Mouse (Mus musculus) adrenal gland, postnatal 25 days (tissue): ENCODE data around the gene Rcn1. TPM values are rescaled to one million over a fixed set of nuclear protein-coding genes. Genes with fewer than 3 reads are reported as not detected.

Experiments used
- DNase-seq: peaks from one replicate; pipeline ENCODE4 v3.0.0; 2021; ENCODE audit warnings: mixed read lengths
- long read RNA-seq: library from polyadenylated mRNA; stranded (forward); transcript quantifications from one replicate; pipeline ENCODE4 v2.0.0, GENCODE M21; 2021
- total RNA-seq: library from RNA; stranded (reverse); gene quantifications from 2 replicates; pipeline ENCODE4 v1.2.3, GENCODE M21; 2021

Gene Rcn1
- total RNA-seq: 148 and 158 TPM in 2 replicates
- long read RNA-seq, transcript Rcn1-201 (6 exons, 2,720 nt): major isoform, 127 of 130 reads
- long read RNA-seq, partial matches to known transcripts: 0 of 130 reads
- long read RNA-seq, other reads (novel, unspliced or antisense): 2 of 130 reads

- DNase-seq: peak; percentile 84
These were observed at the start of gene Rcn1 for GRCm38 (mm10) chr2:105399085-105399891. Rcn1 (minus strand) TSS chr2:105399319.

- DNase-seq: peak; percentile 30
These were observed 45.0 kb upstream of the Rcn1 start for GRCm38 (mm10) chr2:105444072-105444471.

- DNase-seq: no peak
These were observed 39.9 kb upstream of the Rcn1 start for GRCm38 (mm10) chr2:105439022-105439421.

- DNase-seq: no peak
These were observed 39.4 kb upstream of the Rcn1 start for GRCm38 (mm10) chr2:105438525-105438924.

GRCm38 (mm10) chr2:105432927-105433326 lies 33.8 kb upstream of the Rcn1 start:
- no peak for DNase-seq

GRCm38 (mm10) chr2:105430373-105430772 lies 31.3 kb upstream of the Rcn1 start:
- no peak for DNase-seq

GRCm38 (mm10) chr2:105429899-105430298 lies 30.8 kb upstream of the Rcn1 start:
- no peak for DNase-seq

- DNase-seq: no peak
These were observed 29.3 kb upstream of the Rcn1 start for GRCm38 (mm10) chr2:105428467-105428866.

GRCm38 (mm10) chr2:105428029-105428428 lies 28.9 kb upstream of the Rcn1 start:
- DNase-seq: peak; percentile 69

GRCm38 (mm10) chr2:105427447-105427846 lies 28.3 kb upstream of the Rcn1 start:
- DNase-seq: no peak

GRCm38 (mm10) chr2:105418629-105419227 lies 19.6 kb upstream of the Rcn1 start:
- DNase-seq: no peak

- DNase-seq: no peak
These were observed 18.5 kb upstream of the Rcn1 start for GRCm38 (mm10) chr2:105417663-105418062.

- DNase-seq: no peak
These were observed 17.7 kb upstream of the Rcn1 start for GRCm38 (mm10) chr2:105416660-105417348.

GRCm38 (mm10) chr2:105416046-105416659 lies 17.0 kb upstream of the Rcn1 start:
- no peak for DNase-seq

- no peak for DNase-seq
These were observed 15.2 kb upstream of the Rcn1 start for GRCm38 (mm10) chr2:105414309-105414708.

GRCm38 (mm10) chr2:105409253-105409652 lies 10.1 kb upstream of the Rcn1 start:
- DNase-seq: no peak

- DNase-seq: peak; percentile 25
These were observed 9.4 kb upstream of the Rcn1 start for GRCm38 (mm10) chr2:105408511-105408910.

GRCm38 (mm10) chr2:105402180-105402579 lies 3.1 kb upstream of the Rcn1 start:
- no peak for DNase-seq

- no peak for DNase-seq
These were observed 1.4 kb upstream of the Rcn1 start for GRCm38 (mm10) chr2:105400558-105400957.

- peak; percentile 54 for DNase-seq
These were observed 459 bp downstream of the Rcn1 start for GRCm38 (mm10) chr2:105398636-105399084.

- no peak for DNase-seq
These were observed 1.5 kb downstream of the Rcn1 start for GRCm38 (mm10) chr2:105397446-105398211.

GRCm38 (mm10) chr2:105396066-105396465 lies 3.1 kb downstream of the Rcn1 start:
- DNase-seq: no peak
